Mouse (Mus musculus) kidney, embryonic 14.5 days (tissue): ENCODE results near the gene Eml3. TPM values are rescaled to one million over a fixed set of nuclear protein-coding genes. Genes with fewer than 3 reads are reported as not detected.

Source experiments
- microRNA-seq: library from miRNA; unstranded; fragments of <30 nt; microRNA quantifications from one replicate; pipeline ENCODE4, GENCODE M21; 2016
- polyA plus RNA-seq: library from polyadenylated mRNA; unstranded; fragments of >200 nt; fragmentation: Nextera tagmentation; extraction: Ambion mirVana; gene quantifications from 2 replicates; pipeline ENCODE4 v1.2.1, GENCODE M21; 2014

Eml3 gene
- polyA plus RNA-seq, 1 experiment from 2014 or later: 18.7 TPM

Small RNA genes within 50 kb of the gene (microRNA-seq; reads per million reads assigned to microRNA genes)
- not detected for gene Mir5136

Other genes with a start within 250 kb of the Eml3 start
- gene Slc3a2, start 206.2 kb upstream of the Eml3 start, polyA plus RNA-seq: 114 and 123 TPM in 2 replicates
- 82.9 and 97.3 TPM in 2 replicates for gene Wdr74, start 193.7 kb upstream of the Eml3 start, polyA plus RNA-seq
- 0.70 and 2.3 TPM in 2 replicates for gene 1700092M07Rik, start 188.8 kb upstream of the Eml3 start, polyA plus RNA-seq
- gene Stx5a, start 188.1 kb upstream of the Eml3 start, polyA plus RNA-seq: 114 and 128 TPM in 2 replicates
- gene Nxf1, start 172.5 kb upstream of the Eml3 start, polyA plus RNA-seq: 155 and 198 TPM in 2 replicates
- gene Tmem223, start 158.6 kb upstream of the Eml3 start, polyA plus RNA-seq: 232 and 238 TPM in 2 replicates
- 80.4 and 91.0 TPM in 2 replicates for gene Tmem179b, start 155.1 kb upstream of the Eml3 start, polyA plus RNA-seq
- gene Taf6l, start 143.1 kb upstream of the Eml3 start, polyA plus RNA-seq: 21.7 and 22.9 TPM in 2 replicates
- 188 and 230 TPM in 2 replicates for gene Polr2g, start 131.0 kb upstream of the Eml3 start, polyA plus RNA-seq
- gene Zbtb3, start 127.0 kb upstream of the Eml3 start, polyA plus RNA-seq: 4.0 and 5.1 TPM in 2 replicates
- 40.0 and 61.0 TPM in 2 replicates for gene Ttc9c, start 110.2 kb upstream of the Eml3 start, polyA plus RNA-seq
- gene Hnrnpul2, start 109.5 kb upstream of the Eml3 start, polyA plus RNA-seq: 9.3 and 10.5 TPM in 2 replicates
- not detected in 2 replicates for gene AC129217.1, start 99.8 kb upstream of the Eml3 start, polyA plus RNA-seq
- 40.2 and 42.2 TPM in 2 replicates for gene Bscl2, start 92.1 kb upstream of the Eml3 start, polyA plus RNA-seq
- gene Gng3, start 90.4 kb upstream of the Eml3 start, polyA plus RNA-seq: 3.6 and 3.7 TPM in 2 replicates
- gene Lrrn4cl, start 78.8 kb upstream of the Eml3 start, polyA plus RNA-seq: 0.17 and 0.62 TPM in 2 replicates
- 197 and 222 TPM in 2 replicates for gene Ubxn1, start 58.1 kb upstream of the Eml3 start, polyA plus RNA-seq
- 63.1 and 70.6 TPM in 2 replicates for gene Uqcc3, start 48.6 kb upstream of the Eml3 start, polyA plus RNA-seq
- gene Lbhd1, start 45.8 kb upstream of the Eml3 start, polyA plus RNA-seq: 98.0 and 116 TPM in 2 replicates
- gene Gm49403, start 45.6 kb upstream of the Eml3 start, polyA plus RNA-seq: not detected in 2 replicates
- 112 and 133 TPM in 2 replicates for gene 1810009A15Rik, start 40.7 kb upstream of the Eml3 start, polyA plus RNA-seq
- gene Gm49416, start 40.6 kb upstream of the Eml3 start, polyA plus RNA-seq: not detected in 2 replicates
- gene Ints5, start 36.5 kb upstream of the Eml3 start, polyA plus RNA-seq: 27.7 and 38.2 TPM in 2 replicates
- 67.1 and 114 TPM in 2 replicates for gene Ganab, start 31.5 kb upstream of the Eml3 start, polyA plus RNA-seq
- 33.5 and 38.8 TPM in 2 replicates for gene B3gat3, start 9.2 kb upstream of the Eml3 start, polyA plus RNA-seq
- gene Rom1, start 196 bp upstream of the Eml3 start, polyA plus RNA-seq: 1.2 and 2.0 TPM in 2 replicates
- gene Mta2, start 12.3 kb downstream of the Eml3 start, polyA plus RNA-seq: 45.3 and 67.2 TPM in 2 replicates
- gene Tut1, start 24.3 kb downstream of the Eml3 start, polyA plus RNA-seq: 25.1 and 31.7 TPM in 2 replicates
- 479 and 516 TPM in 2 replicates for gene Eef1g, start 37.5 kb downstream of the Eml3 start, polyA plus RNA-seq
- gene Ahnak, start 59.7 kb downstream of the Eml3 start, polyA plus RNA-seq: 7.0 and 10.0 TPM in 2 replicates
- not detected in 2 replicates for gene Scgb1a1, start 158.4 kb downstream of the Eml3 start, polyA plus RNA-seq
- gene Asrgl1, start 206.1 kb downstream of the Eml3 start, polyA plus RNA-seq: 11.9 and 15.1 TPM in 2 replicates